Mouse (Mus musculus): ENCODE measurements around the gene Tram1l1. TPM values are rescaled to one million over a fixed set of nuclear protein-coding genes. Genes with fewer than 3 reads are reported as not detected.

The Tram1l1 gene
- total and polyA plus RNA-seq, 3 experiments: not detected

DNA sequence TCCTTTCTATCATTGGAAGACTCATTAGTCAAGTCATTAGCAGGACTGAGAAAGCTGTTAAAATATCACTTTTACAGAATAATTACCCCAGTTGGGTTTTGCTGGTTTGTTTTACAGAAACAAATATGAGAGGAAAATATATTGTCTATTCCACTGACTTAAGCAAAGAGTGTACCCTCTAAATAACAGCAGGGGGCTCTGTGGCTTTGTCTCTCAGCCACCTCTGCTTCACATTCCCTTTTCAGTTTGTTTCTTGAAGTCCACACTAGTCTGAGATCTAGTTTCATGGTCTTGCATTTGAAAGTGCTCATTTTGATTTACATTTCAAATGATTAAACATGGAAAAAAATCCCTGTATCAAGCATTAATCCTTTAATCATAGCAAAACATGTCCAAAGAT lies 25.8 kb downstream of the Tram1l1 start:
- Histone ChIP-seq H3K79me2 (replicated peaks; ENCODE audit: control insufficient read depth, extremely low read depth, insufficient read depth, poor library complexity, severe bottlenecking) (no peaks in the 10 kb centered on the region), H3K9me3 (replicated peaks; ENCODE audit: low read length) (peaks cover 9% of the 10 kb centered on the region), H3K4me3 (replicated peaks in 1 of 3; ENCODE audit: low read depth in 2 of 3, low read length in 2 of 3, poor library complexity in 1 of 3) (no peak overlapping the region), H3K4me1 (ENCODE audit: control insufficient read depth in 1 of 2, insufficient read depth in 2 of 2) (no peaks in the 10 kb centered on the region), H3K9ac (ENCODE audit: insufficient read depth, low read depth) (no peak overlapping the region), H3K4me2 (ENCODE audit: insufficient read depth, low read depth, poor library complexity, severe bottlenecking) (no peak overlapping the region), H3K27ac (ENCODE audit: insufficient read depth, low read depth) (no peak overlapping the region), H3K36me3 (replicated peaks in 1 of 2; ENCODE audit: control insufficient read depth in 1 of 2, insufficient read depth in 1 of 2, low read length in 1 of 2) (no peaks in the 10 kb centered on the region), H3K27me3 (replicated peaks) (no peaks in the 10 kb centered on the region)
- dilution Hi-C loops (cut with MboI; ENCODE audit: extremely low pct_ligation_motif_present, extremely low pct_unique_long_range_greater_than_20kb, low sequenced_read_pairs) (no loop called here), in situ Hi-C loops (cut with MboI; ENCODE audit: low pct_ligation_motif_present, low pct_unique_long_range_greater_than_20kb, low sequenced_read_pairs) (no loop called here)
- DNase-seq (ENCODE audit: extremely low read depth): no peak
- TF ChIP-seq E2F4 (IDR thresholded peaks at IDR 0.05; ENCODE audit: insufficient replicate concordance, low read depth, low read length) (no peak), SIN3A (IDR thresholded peaks at IDR 0.05; ENCODE audit: low read length) (no peak), RCOR1 (conservative IDR thresholded peaks at IDR 0.05; ENCODE audit: low read depth, low read length) (no peak), CTCF (conservative IDR thresholded peaks at IDR 0.05 in 1 of 2, IDR thresholded peaks at IDR 0.05 in 1 of 2; ENCODE audit: low read depth in 2 of 2, low read length in 2 of 2) (no peak), ZMIZ1 (IDR thresholded peaks at IDR 0.05; ENCODE audit: low read depth, low read length) (no peak), KAT2A (IDR thresholded peaks at IDR 0.05; ENCODE audit: insufficient replicate concordance, low read length) (no peak), JUND (conservative IDR thresholded peaks at IDR 0.05; ENCODE audit: low read depth, low read length) (no peak), BHLHE40 (IDR thresholded peaks at IDR 0.05; ENCODE audit: low read depth, low read length) (no peak), PAX5 (IDR thresholded peaks at IDR 0.05; ENCODE audit: low read length) (no peak)

DNA sequence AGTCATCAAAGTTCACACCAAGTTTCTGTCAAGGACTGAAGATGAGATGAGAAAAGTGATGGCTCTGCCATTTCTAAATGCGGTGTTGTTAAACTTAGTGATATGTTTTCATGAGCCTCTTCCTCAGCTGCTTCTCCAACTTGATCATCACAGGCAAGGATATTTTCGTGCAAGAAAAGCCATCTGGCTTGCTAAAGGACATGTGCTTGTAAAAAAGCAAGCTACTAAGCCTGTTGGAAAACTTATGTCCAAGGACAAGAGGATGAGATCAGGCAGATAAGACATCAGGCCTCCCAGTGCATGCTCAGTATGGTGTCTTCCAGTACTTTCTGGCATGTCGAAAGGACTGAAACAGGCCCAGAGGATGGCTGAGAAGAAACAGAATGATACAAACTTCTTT lies 36.9 kb downstream of the Tram1l1 start:
- Histone ChIP-seq H3K79me2 (replicated peaks; ENCODE audit: control insufficient read depth, extremely low read depth, insufficient read depth, poor library complexity, severe bottlenecking) (no peaks in the 10 kb centered on the region), H3K4me1 (ENCODE audit: control insufficient read depth in 1 of 2, insufficient read depth in 2 of 2) (no peaks in the 10 kb centered on the region), H3K27ac (ENCODE audit: insufficient read depth, low read depth) (no peak overlapping the region), H3K4me2 (ENCODE audit: insufficient read depth, low read depth, poor library complexity, severe bottlenecking) (no peak overlapping the region), H3K9me3 (replicated peaks; ENCODE audit: low read length) (peaks cover 15% of the 10 kb centered on the region), H3K4me3 (replicated peaks in 1 of 3; ENCODE audit: low read depth in 2 of 3, low read length in 2 of 3, poor library complexity in 1 of 3) (no peak overlapping the region), H3K36me3 (replicated peaks in 1 of 2; ENCODE audit: control insufficient read depth in 1 of 2, insufficient read depth in 1 of 2, low read length in 1 of 2) (no peaks in the 10 kb centered on the region), H3K27me3 (replicated peaks) (no peaks in the 10 kb centered on the region), H3K9ac (ENCODE audit: insufficient read depth, low read depth) (no peak overlapping the region)
- dilution Hi-C loops (cut with MboI; ENCODE audit: extremely low pct_ligation_motif_present, extremely low pct_unique_long_range_greater_than_20kb, low sequenced_read_pairs) (no loop called here), in situ Hi-C loops (cut with MboI; ENCODE audit: low pct_ligation_motif_present, low pct_unique_long_range_greater_than_20kb, low sequenced_read_pairs) (no loop called here)
- TF ChIP-seq JUND (conservative IDR thresholded peaks at IDR 0.05; ENCODE audit: low read depth, low read length) (no peak), CHD1 (IDR thresholded peaks at IDR 0.05; ENCODE audit: low read depth, low read length) (no peak), ELF1 (IDR thresholded peaks at IDR 0.05; ENCODE audit: low read depth, low read length) (no peak)
- DNase-seq (ENCODE audit: extremely low read depth): no peak

DNA sequence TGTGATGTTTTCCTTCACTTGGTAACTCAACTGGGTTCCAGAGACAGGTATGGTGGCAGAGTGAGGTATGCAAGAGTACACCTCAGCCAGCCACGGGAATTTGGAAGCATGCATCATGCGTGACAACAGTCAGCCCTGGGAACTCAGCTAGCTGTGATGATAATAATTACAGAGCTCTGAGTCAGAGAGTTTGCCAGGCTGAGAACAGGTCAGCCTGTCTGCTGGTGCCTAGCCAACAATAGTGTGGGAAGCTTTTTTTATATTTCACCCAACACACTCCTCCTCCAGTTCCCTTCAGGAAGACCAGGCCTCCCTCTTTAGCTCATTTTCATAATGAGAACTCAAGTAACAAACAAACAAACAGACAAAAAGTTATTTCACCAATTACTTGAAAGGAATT lies 51.4 kb downstream of the Tram1l1 start:
- dilution Hi-C loops (cut with MboI; ENCODE audit: extremely low pct_ligation_motif_present, extremely low pct_unique_long_range_greater_than_20kb, low sequenced_read_pairs): no loop called here
- Histone ChIP-seq H3K27ac (ENCODE audit: insufficient read depth, low read depth) (no peak overlapping the region), H3K9me3 (replicated peaks; ENCODE audit: low read length) (peaks cover 22% of the 10 kb centered on the region), H3K9ac (ENCODE audit: insufficient read depth, low read depth) (no peak overlapping the region), H3K36me3 (replicated peaks in 1 of 2; ENCODE audit: control insufficient read depth in 1 of 2, insufficient read depth in 1 of 2, low read length in 1 of 2) (no peaks in the 10 kb centered on the region), H3K4me2 (ENCODE audit: insufficient read depth, low read depth, poor library complexity, severe bottlenecking) (no peak overlapping the region), H3K4me1 (ENCODE audit: control insufficient read depth in 1 of 2, insufficient read depth in 2 of 2) (no peaks in the 10 kb centered on the region), H3K4me3 (replicated peaks in 1 of 3; ENCODE audit: low read depth in 2 of 3, low read length in 2 of 3, poor library complexity in 1 of 3) (no peak overlapping the region), H3K79me2 (replicated peaks; ENCODE audit: control insufficient read depth, extremely low read depth, insufficient read depth, poor library complexity, severe bottlenecking) (no peaks in the 10 kb centered on the region), H3K27me3 (replicated peaks) (no peaks in the 10 kb centered on the region)
- TF ChIP-seq RCOR1 (conservative IDR thresholded peaks at IDR 0.05; ENCODE audit: low read depth, low read length) (no peak), USF1 (IDR thresholded peaks at IDR 0.05; ENCODE audit: low read depth, low read length) (no peak), TCF12 (IDR thresholded peaks at IDR 0.05; ENCODE audit: low read depth, low read length) (no peak), SMC3 (IDR thresholded peaks at IDR 0.05; ENCODE audit: low read depth, low read length) (no peak), SIN3A (IDR thresholded peaks at IDR 0.05; ENCODE audit: low read length) (no peak), ETS1 (conservative IDR thresholded peaks at IDR 0.05; ENCODE audit: low read depth, low read length) (no peak), TBP (conservative IDR thresholded peaks at IDR 0.05; ENCODE audit: low read depth, low read length) (no peak), E2F4 (IDR thresholded peaks at IDR 0.05; ENCODE audit: insufficient replicate concordance, low read depth, low read length) (no peak), MAX (IDR thresholded peaks at IDR 0.05; ENCODE audit: low read length) (no peak), PAX5 (IDR thresholded peaks at IDR 0.05; ENCODE audit: low read length) (no peak), ZMIZ1 (IDR thresholded peaks at IDR 0.05; ENCODE audit: low read depth, low read length) (no peak), MAFK (IDR thresholded peaks at IDR 0.05; ENCODE audit: insufficient replicate concordance, low read length) (no peak), ZKSCAN1 (IDR thresholded peaks at IDR 0.05; ENCODE audit: borderline replicate concordance, low read depth, low read length) (no peak), POLR2A (IDR thresholded peaks at IDR 0.05; ENCODE audit: low read depth, low read length) (no peak), POLR2AphosphoS2 (IDR thresholded peaks at IDR 0.05; ENCODE audit: low read depth, low read length) (no peak), UBTF (IDR thresholded peaks at IDR 0.05; ENCODE audit: low read depth, low read length) (no peak), CHD2 (IDR thresholded peaks at IDR 0.05; ENCODE audit: low read length) (no peak), CHD1 (IDR thresholded peaks at IDR 0.05; ENCODE audit: low read depth, low read length) (no peak), KAT2A (IDR thresholded peaks at IDR 0.05; ENCODE audit: insufficient replicate concordance, low read length) (no peak), GABPA (IDR thresholded peaks at IDR 0.05; ENCODE audit: insufficient replicate concordance, low read depth, low read length) (no peak)
- in situ Hi-C loops (cut with MboI; ENCODE audit: low pct_ligation_motif_present, low pct_unique_long_range_greater_than_20kb, low sequenced_read_pairs): no loop called here
- DNase-seq (ENCODE audit: extremely low read depth): no peak

Data from CH12.LX (cell line).